Mouse (Mus musculus) bone marrow macrophage, adult 2 months (primary cell): Measurements from ENCODE around the gene Mslnl.

Experiments used
- CTCF ChIP-seq: IDR thresholded peaks from 2 replicates; pipeline ENCODE4 v1.5.1; 2012; ENCODE audit warnings: low read depth, mild to moderate bottlenecking, low read length, moderate library complexity
- POLR2A ChIP-seq: IDR thresholded peaks from 2 replicates; pipeline ENCODE4 v1.6.1; 2012; ENCODE audit warnings: mild to moderate bottlenecking, low read depth, low read length, borderline replicate concordance

DNA sequence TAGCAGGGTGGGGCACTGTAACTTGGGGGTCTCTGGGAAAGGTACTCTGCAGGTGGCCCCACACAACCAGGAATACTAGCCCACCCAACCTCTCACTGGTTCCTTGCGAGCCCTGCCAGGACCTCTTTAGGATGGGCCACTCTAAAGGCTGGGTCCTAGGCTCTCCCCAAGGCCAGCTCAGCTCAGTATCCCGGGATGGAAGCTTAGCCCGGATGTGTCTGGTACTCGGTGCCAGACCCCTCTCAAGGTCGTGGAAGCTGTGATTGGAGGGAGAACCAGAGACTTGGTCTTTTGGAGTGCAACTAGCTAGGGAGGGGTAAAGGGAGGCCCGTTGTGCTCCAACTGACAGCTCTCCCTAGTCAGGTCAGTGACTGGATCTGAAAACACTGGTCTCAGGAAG is 18.2 kb upstream of the Mslnl start:
- no peak for TF ChIP-seq CTCF
- no peak for TF ChIP-seq POLR2A
